Mouse (Mus musculus): Measurements from ENCODE around the gene Olfr995.

DNA sequence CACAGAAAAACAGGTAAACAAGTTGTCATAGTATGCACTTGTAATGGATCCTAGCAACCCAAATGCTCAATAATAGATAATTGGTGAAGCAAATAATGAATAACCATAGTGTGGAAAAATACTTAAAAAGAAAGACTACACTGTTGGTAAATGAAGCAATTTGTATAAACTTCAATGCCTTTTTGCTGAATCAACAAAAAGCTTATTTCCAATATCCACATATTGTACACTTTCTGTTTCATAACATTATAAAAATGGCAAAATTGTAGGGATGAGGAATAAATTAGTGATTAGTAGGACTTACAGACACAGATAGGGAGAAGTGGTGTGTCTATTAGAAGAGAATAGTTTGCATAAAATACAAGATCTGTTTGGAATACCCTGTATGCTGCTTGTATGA lies 893 bp downstream of the Olfr995 start:
- no peak for TF ChIP-seq EP300 (IDR thresholded peaks at IDR 0.05; ENCODE audit: low read depth)
- TF ChIP-seq CTCF (IDR thresholded peaks at IDR 0.05; ENCODE audit: low read depth) = no peak
